Mouse (Mus musculus) olfactory bulb, adult 2 months (tissue): ENCODE results near the gene Osgin1. TPM values are rescaled to one million over a fixed set of nuclear protein-coding genes. Genes with fewer than 3 reads are reported as not detected.

ENCODE experiments used
- H3K27ac ChIP-seq: fragments of 200-500 bp; 2 replicates; pipeline ENCODE4 v1.5.1; 2012; ENCODE audit warnings: low read depth, low read length; ENCODE audit not compliant: insufficient read depth
- H3K4me1 ChIP-seq: fragments of 200-500 bp; 2 replicates; pipeline ENCODE4 v1.6.1; 2012; ENCODE audit warnings: low read length; ENCODE audit not compliant: control insufficient read depth, insufficient read depth
- H3K4me3 ChIP-seq: fragments of 200-500 bp; 2 replicates; pipeline ENCODE4 v1.5.1; 2012; ENCODE audit warnings: mild to moderate bottlenecking, low read depth, low read length, moderate library complexity; ENCODE audit not compliant: insufficient read depth
- CTCF ChIP-seq: fragments of 200-500 bp; IDR thresholded peaks from 2 replicates; pipeline ENCODE4 v1.5.1; 2012; ENCODE audit warnings: low read depth, mild to moderate bottlenecking, low read length, moderate library complexity; ENCODE audit not compliant: insufficient read depth
- POLR2A ChIP-seq: fragments of 200-500 bp; IDR thresholded peaks from 2 replicates; pipeline ENCODE4 v1.6.1; 2012; ENCODE audit warnings: mild to moderate bottlenecking, low read depth, low read length, moderate library complexity; ENCODE audit not compliant: insufficient read depth
- WGBS: fragments of 180-500 bp; shearing (Covaris S2); methylation state at CpG from one replicate; pipeline ENCODE4 v1.1.7; 2018; 5-methylcytosine and 5-hydroxymethylcytosine counted together
- polyA plus RNA-seq: library from polyadenylated mRNA; stranded (reverse); fragments of >200 nt; gene quantifications from 2 replicates; pipeline ENCODE4 v1.2.4, GENCODE M21; 2012; ENCODE audit warnings: low replicate concordance; ENCODE audit not compliant: missing spikeins, insufficient read depth, insufficient read length

The Osgin1 gene
- polyA plus RNA-seq, 1 experiment, result not detected

DNA sequence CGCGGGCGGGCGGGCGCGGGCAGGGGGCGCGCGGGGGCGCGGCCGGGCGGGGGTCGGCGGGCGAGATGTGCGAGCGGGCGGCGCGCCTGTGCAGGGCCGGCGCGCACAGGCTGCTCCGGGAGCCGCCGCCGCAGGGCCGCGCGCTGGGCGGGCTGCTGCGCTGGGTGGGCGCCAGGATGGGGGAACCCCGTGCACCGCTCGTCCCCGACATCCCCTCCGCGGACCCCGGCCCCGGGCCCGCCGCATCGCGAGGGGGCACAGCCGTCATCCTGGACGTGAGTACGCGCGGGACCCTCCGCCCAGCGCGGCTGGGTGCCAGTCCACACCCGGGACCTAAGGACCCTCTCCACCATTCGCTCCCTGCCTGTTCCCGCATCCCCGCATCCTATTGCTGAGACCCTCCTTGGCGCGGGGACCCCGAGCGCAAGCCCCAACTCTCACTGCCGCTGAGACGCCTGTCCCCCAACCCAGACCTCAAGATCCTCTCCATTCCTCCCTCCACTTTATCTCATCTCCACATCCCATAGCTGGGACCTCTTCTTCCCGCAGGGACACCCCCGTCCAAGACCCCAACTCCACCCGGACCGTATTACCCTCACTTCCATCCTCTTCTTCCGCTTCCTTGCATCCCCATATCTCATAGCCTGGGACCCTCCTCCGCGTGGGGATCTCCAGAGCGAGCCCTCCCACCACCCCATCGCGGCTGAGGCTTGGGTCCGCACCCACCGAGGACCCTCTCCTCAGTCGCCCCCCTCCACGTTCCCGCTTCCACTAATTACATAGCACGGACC lies 13.3 kb downstream of the Osgin1 start:
- TF ChIP-seq CTCF (no peak), POLR2A (no peak)
- H3K27ac ChIP-seq, result 0 out of 2 replicates have a peak overlapping the region, but pooled peaks have one; percentile 24
- peaks cover 34% of the 10 kb centered on the region for H3K4me1 ChIP-seq
- peak overlapping the region; percentile 50 for H3K4me3 ChIP-seq
- 7% methylated on average over 75 of the region's 80 CpGs for WGBS

DNA sequence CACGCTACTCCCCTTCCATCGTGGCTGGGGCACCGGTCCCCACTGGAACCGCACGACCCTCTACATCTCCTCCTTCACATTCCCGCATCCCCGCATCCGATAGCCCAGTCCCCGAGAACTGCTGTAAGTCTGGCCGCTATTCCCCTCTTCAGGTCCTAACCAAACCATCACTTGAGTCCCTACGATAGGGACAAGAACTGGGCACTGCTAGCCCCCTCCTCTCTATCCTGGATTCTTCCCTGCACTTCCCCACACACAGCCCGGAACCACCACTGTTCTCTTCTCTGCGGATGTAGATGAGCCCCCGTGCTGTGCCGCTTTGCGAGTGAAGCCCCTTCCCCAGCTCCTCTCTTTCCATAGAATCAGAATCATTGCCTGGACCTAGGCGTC lies 13.9 kb downstream of the Osgin1 start:
- H3K4me3 ChIP-seq, result peak overlapping the region; percentile 50
- 0 out of 2 replicates have a peak overlapping the region, but pooled peaks have one; percentile 24 for H3K27ac ChIP-seq
- H3K4me1 ChIP-seq, result peaks cover 34% of the 10 kb centered on the region
- no peak for TF ChIP-seq CTCF
- no peak for TF ChIP-seq POLR2A
- WGBS, result 8% methylated on average over 16 of the region's 17 CpGs

GRCm38 (mm10) chr8:119449627-119450026 lies 15.7 kb downstream of the Osgin1 start:
- WGBS, result 48% methylated on average over 12 of the region's 12 CpGs
- Histone ChIP-seq H3K4me1 (peaks cover 34% of the 10 kb centered on the region), H3K4me3 (no peak overlapping the region), H3K27ac (0 out of 2 replicates have a peak overlapping the region, but pooled peaks have one; percentile 14)
- no peak for TF ChIP-seq CTCF

DNA sequence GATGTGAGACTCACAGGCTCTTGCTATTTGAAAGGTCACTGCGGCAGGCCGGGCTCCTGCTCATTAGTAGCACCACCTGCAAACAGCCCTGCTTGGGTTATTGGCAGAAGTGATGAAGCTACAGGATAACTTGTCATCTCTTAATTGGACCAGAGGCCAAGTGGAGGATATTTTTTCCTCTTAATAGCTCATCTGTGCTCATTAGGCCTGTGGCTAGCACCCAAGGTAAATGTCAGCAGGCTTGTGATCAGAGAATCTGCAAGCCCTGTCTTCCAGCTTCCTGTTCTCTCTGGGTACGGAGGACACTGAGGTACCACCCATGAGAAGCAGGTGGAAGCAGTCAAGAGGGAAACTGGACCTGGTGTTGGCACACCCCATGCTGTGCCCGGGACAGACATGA lies 17.2 kb downstream of the Osgin1 start:
- H3K4me3 ChIP-seq, result no peak overlapping the region
- WGBS, result 92% methylated on average over 4 of the region's 4 CpGs
- peaks cover 45% of the 10 kb centered on the region for H3K4me1 ChIP-seq
- TF ChIP-seq CTCF, result no peak
- TF ChIP-seq POLR2A, result no peak
- no peak overlapping the region for H3K27ac ChIP-seq

- TF ChIP-seq POLR2A, result no peak
- no peak for TF ChIP-seq CTCF
- H3K4me3 ChIP-seq, result no peak overlapping the region
- WGBS, result 81% methylated on average over 5 of the region's 5 CpGs
- H3K27ac ChIP-seq, result no peak overlapping the region
- peaks cover 39% of the 10 kb centered on the region for H3K4me1 ChIP-seq
Observed at GRCm38 (mm10) chr8:119452919-119453318, 19.0 kb downstream of the Osgin1 start.

GRCm38 (mm10) chr8:119456045-119456444 lies 22.1 kb downstream of the Osgin1 start:
- H3K27ac ChIP-seq, result no peak overlapping the region; the same call in 1 of the 2 replicates
- TF ChIP-seq POLR2A (no peak), CTCF (no peak)

GRCm38 (mm10) chr8:119459724-119460123 lies 25.8 kb downstream of the Osgin1 start:
- 31% methylated on average over 16 of the region's 16 CpGs for WGBS
- Histone ChIP-seq H3K4me1 (peaks cover 58% of the 10 kb centered on the region), H3K4me3 (no peak overlapping the region), H3K27ac (0 out of 2 replicates have a peak overlapping the region, but pooled peaks have one; percentile 8)
- TF ChIP-seq CTCF, result no peak
- no peak for TF ChIP-seq POLR2A

More at GRCm38 (mm10) chr8:119456045-119456444, 22.1 kb downstream of the Osgin1 start:
- H3K4me3 ChIP-seq, result no peak overlapping the region
- 69% methylated on average over 5 of the region's 5 CpGs for WGBS
- H3K4me1 ChIP-seq, result peaks cover 26% of the 10 kb centered on the region

GRCm38 (mm10) chr8:119461356-119461755 lies 27.4 kb downstream of the Osgin1 start:
- WGBS, result 16% methylated on average over 9 of the region's 9 CpGs
- H3K4me3 ChIP-seq, result no peak overlapping the region
- TF ChIP-seq CTCF, result no peak
- no peak for TF ChIP-seq POLR2A
- H3K4me1 ChIP-seq, result peaks cover 63% of the 10 kb centered on the region
- no peak overlapping the region for H3K27ac ChIP-seq

DNA sequence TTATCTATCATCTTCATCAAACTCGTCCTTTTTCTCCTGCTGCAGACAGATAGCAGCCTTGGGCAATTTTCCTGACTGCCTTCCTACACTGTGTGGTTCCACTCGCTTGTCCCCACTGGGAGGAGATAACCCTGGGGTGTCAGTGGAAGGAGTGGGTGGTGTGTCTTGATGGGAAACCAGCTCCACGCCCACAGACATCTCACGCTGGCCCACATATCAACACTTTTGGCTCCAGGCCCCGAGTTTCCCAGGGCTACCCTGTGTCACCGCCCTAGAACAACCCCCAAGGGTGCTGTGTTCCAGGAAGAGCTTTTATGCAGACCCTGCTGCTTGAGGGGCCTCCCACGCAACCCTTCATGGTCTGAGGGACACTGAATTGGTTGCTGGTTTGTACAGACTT lies 29.8 kb downstream of the Osgin1 start:
- TF ChIP-seq CTCF (no peak), POLR2A (no peak)
- peaks cover 66% of the 10 kb centered on the region for H3K4me1 ChIP-seq
- H3K4me3 ChIP-seq, result no peak overlapping the region
- no peak overlapping the region for H3K27ac ChIP-seq
- WGBS, result 27% methylated on average over 7 of the region's 7 CpGs

GRCm38 (mm10) chr8:119466105-119466504 lies 32.2 kb downstream of the Osgin1 start:
- no peak for TF ChIP-seq CTCF
- no peak for TF ChIP-seq POLR2A
- Histone ChIP-seq H3K27ac (peak overlapping the region; percentile 15; the same call in 1 of the 2 replicates), H3K4me3 (no peak overlapping the region), H3K4me1 (peaks cover 57% of the 10 kb centered on the region)
- 7% methylated on average over 18 of the region's 18 CpGs for WGBS
